Mouse (Mus musculus): ENCODE data around the gene Plcl2. TPM values are rescaled to one million over a fixed set of nuclear protein-coding genes. Genes with fewer than 3 reads are reported as not detected.

The Plcl2 gene
- polyA plus RNA-seq, 1 experiment from 2014 or later = 1.0 TPM

DNA sequence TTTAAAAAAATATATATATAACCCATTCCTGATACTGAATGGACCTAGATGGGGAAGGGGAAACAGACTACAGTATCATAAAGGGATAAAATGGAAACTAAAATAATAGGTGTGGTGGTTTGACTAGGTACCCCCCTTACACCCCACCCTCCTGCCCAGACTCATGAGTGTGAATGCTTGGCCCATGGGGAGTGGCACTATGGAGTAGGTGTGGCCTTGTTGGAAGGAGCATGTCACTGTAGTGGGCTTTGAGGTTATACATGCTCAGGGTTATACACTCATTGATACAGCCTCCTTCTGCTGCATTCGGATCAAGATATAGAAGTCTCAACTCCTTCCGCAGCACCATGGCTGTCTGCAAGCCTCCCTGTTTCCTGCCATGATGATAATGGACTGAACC is 219.8 kb downstream of the Plcl2 start:
- no peak overlapping the region for H3K4me3 ChIP-seq (ENCODE audit: low read depth, low read length)
- H3K9ac ChIP-seq (replicated peaks; ENCODE audit: low read depth) = no peak overlapping the region

DNA sequence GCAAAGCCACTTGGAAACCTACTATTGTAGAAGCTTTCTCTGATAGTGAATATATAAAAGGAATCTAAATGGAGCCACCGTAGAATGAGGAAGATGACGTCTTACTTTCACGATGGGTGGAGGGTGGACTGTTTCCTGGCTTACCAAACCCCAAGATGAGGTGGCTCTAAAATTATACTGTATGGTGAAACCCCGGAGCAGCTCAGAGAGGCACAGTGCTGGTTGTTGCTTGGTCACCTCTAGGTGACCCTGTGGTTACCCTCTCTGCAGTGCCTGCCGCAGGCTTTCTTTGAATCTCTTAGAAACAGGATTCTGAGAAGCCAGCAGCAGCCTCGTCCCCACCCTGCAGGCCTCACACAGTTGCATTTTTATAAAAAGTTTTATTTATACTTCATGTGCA is 220.4 kb downstream of the Plcl2 start:
- Histone ChIP-seq H3K27ac (ENCODE audit: low read length) (no peak overlapping the region), H3K9me3 (ENCODE audit: low read length) (no peaks in the 10 kb centered on the region), H3K4me1 (ENCODE audit: insufficient read depth, low read depth, low read length) (no peaks in the 10 kb centered on the region), H3K9ac (replicated peaks; ENCODE audit: low read depth) (no peak overlapping the region), H3K36me3 (ENCODE audit: insufficient read depth, low read length) (no peaks in the 10 kb centered on the region), H3K27me3 (replicated peaks; ENCODE audit: insufficient read depth, low read length) (no peaks in the 10 kb centered on the region), H3K4me2 (replicated peaks; ENCODE audit: low read depth, low read length) (no peak overlapping the region), H3K4me3 (ENCODE audit: low read depth, low read length) (no peak overlapping the region)
- WGBS = 85% methylated on average over 6 of the region's 6 CpGs
- no peak for ATAC-seq
- no peak for DNase-seq (ENCODE audit: low spot score)
- TF ChIP-seq CTCF (IDR thresholded peaks at IDR 0.05) (no peak), EP300 (IDR thresholded peaks at IDR 0.05) (no peak)

More for the DNA sequence above, 219.8 kb downstream of the Plcl2 start:
- Histone ChIP-seq H3K27me3 (replicated peaks; ENCODE audit: insufficient read depth, low read length) (no peaks in the 10 kb centered on the region), H3K4me1 (ENCODE audit: insufficient read depth, low read depth, low read length) (no peaks in the 10 kb centered on the region), H3K9me3 (ENCODE audit: low read length) (no peaks in the 10 kb centered on the region), H3K4me2 (replicated peaks; ENCODE audit: low read depth, low read length) (no peak overlapping the region), H3K36me3 (ENCODE audit: insufficient read depth, low read length) (no peaks in the 10 kb centered on the region), H3K27ac (ENCODE audit: low read length) (no peak overlapping the region)
- ATAC-seq (no peak), DNase-seq (ENCODE audit: low spot score) (no peak)
- WGBS = 89% methylated on average over 2 of the region's 2 CpGs
- no peak for TF ChIP-seq EP300 (IDR thresholded peaks at IDR 0.05)
- TF ChIP-seq CTCF (IDR thresholded peaks at IDR 0.05) = no peak

DNA sequence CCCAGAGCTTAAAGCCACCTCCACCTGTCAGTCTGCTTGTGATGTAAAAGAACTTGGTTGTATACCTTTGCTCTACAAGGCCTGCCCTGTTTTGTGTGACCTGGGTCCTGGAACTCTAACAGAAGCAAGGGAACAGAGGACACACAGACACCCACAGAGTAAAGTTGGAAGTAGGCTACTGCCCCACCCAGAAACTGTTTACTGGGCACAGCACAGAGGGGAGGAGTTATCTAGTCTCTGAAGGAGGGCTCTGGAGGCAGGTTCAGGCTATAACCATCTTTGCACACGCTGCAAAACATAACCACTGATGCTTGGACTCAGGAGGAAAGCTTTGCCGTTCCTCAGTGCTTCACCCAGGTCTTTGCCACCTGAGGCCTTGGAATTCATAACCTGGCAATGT is 221.7 kb downstream of the Plcl2 start:
- TF ChIP-seq EP300 (IDR thresholded peaks at IDR 0.05) = no peak
- TF ChIP-seq CTCF (IDR thresholded peaks at IDR 0.05) = no peak
- 83% methylated on average over 2 of the region's 2 CpGs for WGBS
- DNase-seq (ENCODE audit: low spot score) = no peak

DNA sequence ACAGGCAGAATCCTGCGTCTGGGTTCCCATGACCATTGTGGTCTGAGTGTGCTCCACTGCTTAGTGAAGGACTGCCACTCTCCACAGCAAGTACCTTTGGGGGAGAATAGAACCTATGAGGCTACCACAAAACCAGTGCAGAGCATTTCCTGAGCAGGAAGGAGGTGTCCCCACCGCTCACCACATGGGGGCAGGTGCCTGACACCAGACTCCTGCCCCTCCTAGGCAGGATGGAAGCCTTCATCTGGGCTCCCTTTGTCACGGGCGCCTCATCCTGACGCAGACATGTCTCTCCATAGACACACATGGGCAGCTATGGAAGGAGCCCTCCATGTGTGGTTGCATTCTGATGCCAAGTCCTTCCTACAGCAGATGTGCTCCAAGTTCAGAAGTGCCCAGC is 222.7 kb downstream of the Plcl2 start:
- H3K4me2 ChIP-seq (replicated peaks; ENCODE audit: low read depth, low read length) = no peak overlapping the region
- TF ChIP-seq EP300 (IDR thresholded peaks at IDR 0.05) (no peak), CTCF (IDR thresholded peaks at IDR 0.05) (no peak; the same call in 1 of the 2 replicates)
- no peak for ATAC-seq
- H3K27me3 ChIP-seq (replicated peaks; ENCODE audit: insufficient read depth, low read length) = no peaks in the 10 kb centered on the region
- H3K9ac ChIP-seq (replicated peaks; ENCODE audit: low read depth) = no peak overlapping the region
- H3K9me3 ChIP-seq (ENCODE audit: low read length) = no peaks in the 10 kb centered on the region
- no peak overlapping the region for H3K4me3 ChIP-seq (ENCODE audit: low read depth, low read length)
- H3K36me3 ChIP-seq (ENCODE audit: insufficient read depth, low read length) = no peaks in the 10 kb centered on the region
- 89% methylated on average over 5 of the region's 5 CpGs for WGBS
- H3K27ac ChIP-seq (ENCODE audit: low read length) = no peak overlapping the region
- DNase-seq (ENCODE audit: low spot score) = no peak
- H3K4me1 ChIP-seq (ENCODE audit: insufficient read depth, low read depth, low read length) = peaks cover 12% of the 10 kb centered on the region; the same call in 1 of the 2 replicates

More for the DNA sequence above, 221.7 kb downstream of the Plcl2 start:
- no peak overlapping the region for H3K4me2 ChIP-seq (replicated peaks; ENCODE audit: low read depth, low read length)
- no peaks in the 10 kb centered on the region for H3K9me3 ChIP-seq (ENCODE audit: low read length)
- H3K27me3 ChIP-seq (replicated peaks; ENCODE audit: insufficient read depth, low read length) = no peaks in the 10 kb centered on the region
- ATAC-seq = no peak
- H3K27ac ChIP-seq (ENCODE audit: low read length) = no peak overlapping the region
- H3K9ac ChIP-seq (replicated peaks; ENCODE audit: low read depth) = no peak overlapping the region
- no peaks in the 10 kb centered on the region for H3K36me3 ChIP-seq (ENCODE audit: insufficient read depth, low read length)
- H3K4me1 ChIP-seq (ENCODE audit: insufficient read depth, low read depth, low read length) = peaks cover 7% of the 10 kb centered on the region; the same call in 1 of the 2 replicates
- no peak overlapping the region for H3K4me3 ChIP-seq (ENCODE audit: low read depth, low read length)

DNA sequence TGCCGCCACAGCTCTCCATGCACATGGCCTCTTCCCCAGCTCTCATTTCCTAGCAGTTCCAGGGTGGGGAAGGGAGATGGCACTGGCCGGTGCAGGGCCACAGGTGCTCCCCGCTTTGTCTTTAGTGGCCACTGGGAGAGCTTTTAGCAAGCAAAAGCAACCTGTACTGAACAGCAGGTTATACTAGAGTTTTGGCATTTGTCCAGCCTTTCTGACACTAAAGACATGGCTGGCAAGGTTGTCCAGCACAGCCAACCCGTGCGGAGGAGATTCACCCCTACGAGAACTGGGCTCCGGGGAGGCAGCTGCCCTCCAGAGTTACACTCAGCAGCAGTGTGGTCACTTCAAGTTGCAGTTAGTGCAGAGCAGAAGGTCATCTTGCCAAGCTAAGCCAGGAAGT is 224.2 kb downstream of the Plcl2 start:
- Histone ChIP-seq H3K27me3 (replicated peaks; ENCODE audit: insufficient read depth, low read length) (no peaks in the 10 kb centered on the region), H3K4me3 (ENCODE audit: low read depth, low read length) (no peak overlapping the region), H3K9me3 (ENCODE audit: low read length) (no peaks in the 10 kb centered on the region), H3K27ac (ENCODE audit: low read length) (no peak overlapping the region), H3K4me1 (ENCODE audit: insufficient read depth, low read depth, low read length) (peaks cover 12% of the 10 kb centered on the region; the same call in 1 of the 2 replicates), H3K36me3 (ENCODE audit: insufficient read depth, low read length) (no peaks in the 10 kb centered on the region), H3K9ac (replicated peaks; ENCODE audit: low read depth) (no peak overlapping the region), H3K4me2 (replicated peaks; ENCODE audit: low read depth, low read length) (no peak overlapping the region)
- ATAC-seq (no peak), DNase-seq (ENCODE audit: low spot score) (no peak)
- 84% methylated on average over 7 of the region's 7 CpGs for WGBS
- no peak for TF ChIP-seq EP300 (IDR thresholded peaks at IDR 0.05)
- no peak for TF ChIP-seq CTCF (IDR thresholded peaks at IDR 0.05)

DNA sequence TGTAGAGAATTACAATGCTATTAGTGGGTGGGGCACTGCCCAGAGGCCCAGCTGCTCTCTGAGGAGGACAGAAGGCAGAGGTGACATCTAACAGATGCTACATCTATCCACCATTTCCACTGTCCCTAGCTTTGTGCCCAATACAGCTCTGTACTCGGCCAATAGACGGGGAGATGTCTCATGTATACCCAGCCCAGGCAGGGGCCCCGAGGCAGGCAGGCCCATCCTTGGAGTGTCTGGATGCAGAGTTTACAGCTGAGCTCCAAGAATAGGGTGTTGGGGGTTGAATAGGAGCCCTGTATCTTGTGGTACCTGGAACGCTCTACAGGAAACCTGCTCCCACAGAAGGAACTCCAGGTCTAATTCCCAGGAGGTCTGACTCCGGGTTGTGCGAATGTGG is 225.6 kb downstream of the Plcl2 start:
- Histone ChIP-seq H3K36me3 (ENCODE audit: insufficient read depth, low read length) (no peaks in the 10 kb centered on the region), H3K9ac (replicated peaks; ENCODE audit: low read depth) (no peak overlapping the region), H3K27ac (ENCODE audit: low read length) (0 out of 2 replicates have a peak overlapping the region, but pooled peaks have one; percentile 51), H3K4me2 (replicated peaks; ENCODE audit: low read depth, low read length) (no peak overlapping the region), H3K4me1 (ENCODE audit: insufficient read depth, low read depth, low read length) (peaks cover 12% of the 10 kb centered on the region; the same call in 1 of the 2 replicates), H3K9me3 (ENCODE audit: low read length) (no peaks in the 10 kb centered on the region), H3K27me3 (replicated peaks; ENCODE audit: insufficient read depth, low read length) (no peaks in the 10 kb centered on the region), H3K4me3 (ENCODE audit: low read depth, low read length) (no peak overlapping the region)
- no peak for TF ChIP-seq CTCF (IDR thresholded peaks at IDR 0.05)
- TF ChIP-seq EP300 (IDR thresholded peaks at IDR 0.05) = no peak
- ATAC-seq (no peak), DNase-seq (ENCODE audit: low spot score) (no peak)
- WGBS = 90% methylated on average over 6 of the region's 6 CpGs
